Mouse (Mus musculus) erythroblast, embryonic 14.5 days (primary cell): ENCODE measurements around the gene Kdm4c. TPM values are rescaled to one million over a fixed set of nuclear protein-coding genes. Genes with fewer than 3 reads are reported as not detected.

Experiments used
- H3K27me3 ChIP-seq: 2 replicates; pipeline ENCODE4 v1.6.1; 2012; ENCODE audit warnings: inconsistent platforms; ENCODE audit not compliant: control insufficient read depth
- H3K36me3 ChIP-seq: 2 replicates; pipeline ENCODE4 v1.6.1; 2012; ENCODE audit warnings: mild to moderate bottlenecking, inconsistent platforms; ENCODE audit not compliant: control insufficient read depth
- H3K4me1 ChIP-seq: 2 replicates; pipeline ENCODE4 v1.6.1; 2012; ENCODE audit warnings: inconsistent platforms; ENCODE audit not compliant: control insufficient read depth
- H3K4me3 ChIP-seq: replicated peaks from 2 replicates; pipeline ENCODE3; 2012; ENCODE audit warnings: moderate library complexity, mild to moderate bottlenecking, inconsistent platforms
- H3K9me3 ChIP-seq: 2 replicates; pipeline ENCODE4 v1.6.1; 2012; ENCODE audit warnings: low read length, inconsistent platforms, mixed read lengths; ENCODE audit not compliant: control insufficient read depth
- GATA1 ChIP-seq: IDR thresholded peaks from 2 replicates; pipeline ENCODE4 v1.6.1; 2012; ENCODE audit warnings: low read length, inconsistent platforms, mixed read lengths
- TAL1 ChIP-seq: IDR thresholded peaks from 3 replicates; pipeline ENCODE4 v1.6.1; 2012; ENCODE audit warnings: low read length, inconsistent platforms, mixed read lengths
- polyA plus RNA-seq: library from polyadenylated mRNA; stranded (reverse); fragments of >175 nt; gene quantifications from 2 replicates; pipeline ENCODE4 v1.2.3, GENCODE M21; 2012

Gene Kdm4c
- polyA plus RNA-seq, 1 experiment = 0.02 TPM

- H3K9me3 ChIP-seq = no peaks in the 10 kb centered on the region
- H3K4me3 ChIP-seq = peak overlapping the region; percentile 97
- peaks cover 30% of the 10 kb centered on the region for H3K4me1 ChIP-seq
- no peak for TF ChIP-seq GATA1
- TF ChIP-seq TAL1 = no peak
- H3K27me3 ChIP-seq = no peaks in the 10 kb centered on the region
- H3K36me3 ChIP-seq = no peaks in the 10 kb centered on the region
Measured at GRCm38 (mm10) chr4:74252245-74253105, 10.2 kb downstream of the Kdm4c start.

DNA sequence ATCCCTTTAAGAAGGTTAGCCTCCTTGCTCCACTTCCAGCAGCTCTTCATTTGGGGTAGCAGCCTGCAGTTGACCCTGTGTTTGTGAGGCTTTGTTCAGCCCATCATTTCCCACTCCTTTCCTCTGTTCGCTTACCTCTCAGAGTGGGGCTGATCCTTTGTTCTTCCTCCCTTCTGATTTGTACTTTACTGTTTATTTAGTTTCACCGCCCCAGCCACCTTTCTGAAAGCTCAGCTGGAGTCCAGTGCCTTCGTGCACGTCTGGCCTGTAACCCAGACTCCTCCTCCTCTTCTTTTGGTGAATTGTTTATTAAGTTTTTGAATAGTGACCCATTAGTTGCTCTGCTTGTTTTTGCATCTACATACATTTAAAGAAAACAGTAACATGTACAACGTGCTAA, 15.6 kb downstream of the Kdm4c start:
- H3K36me3 ChIP-seq = no peaks in the 10 kb centered on the region
- H3K4me1 ChIP-seq = peaks cover 29% of the 10 kb centered on the region
- H3K27me3 ChIP-seq = no peaks in the 10 kb centered on the region
- H3K4me3 ChIP-seq = no peak overlapping the region
- TF ChIP-seq GATA1 = no peak
- TF ChIP-seq TAL1 = no peak
- H3K9me3 ChIP-seq = no peaks in the 10 kb centered on the region

GRCm38 (mm10) chr4:74258538-74258937, 16.2 kb downstream of the Kdm4c start:
- Histone ChIP-seq H3K27me3 (no peaks in the 10 kb centered on the region), H3K9me3 (no peaks in the 10 kb centered on the region), H3K36me3 (no peaks in the 10 kb centered on the region), H3K4me3 (no peak overlapping the region), H3K4me1 (peaks cover 26% of the 10 kb centered on the region)
- TF ChIP-seq GATA1 (no peak), TAL1 (no peak)

DNA sequence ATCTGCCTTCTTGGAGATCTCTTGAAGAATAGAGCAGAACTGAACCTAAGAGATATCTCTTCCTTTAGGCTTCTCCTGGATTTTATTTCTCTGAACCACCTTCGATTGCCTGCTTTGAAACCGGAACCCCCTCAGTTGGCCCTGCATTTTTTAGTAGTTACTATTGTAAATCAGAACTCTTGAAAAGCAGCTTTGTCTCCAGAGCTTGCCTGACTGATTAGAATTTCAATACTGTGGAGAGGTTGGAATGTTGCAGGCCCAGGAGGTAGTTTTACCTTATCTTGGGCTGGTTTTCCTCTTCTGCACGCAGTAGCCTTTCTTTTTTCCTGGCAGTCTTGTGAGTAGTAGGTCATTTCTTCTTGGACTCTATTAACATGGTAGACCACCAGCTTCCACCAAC, 17.0 kb downstream of the Kdm4c start:
- Histone ChIP-seq H3K4me1 (peaks cover 22% of the 10 kb centered on the region), H3K4me3 (no peak overlapping the region), H3K36me3 (peaks cover 3% of the 10 kb centered on the region), H3K27me3 (no peaks in the 10 kb centered on the region), H3K9me3 (no peaks in the 10 kb centered on the region)
- no peak for TF ChIP-seq GATA1
- TF ChIP-seq TAL1 = no peak

GRCm38 (mm10) chr4:74261879-74262278, 19.6 kb downstream of the Kdm4c start:
- Histone ChIP-seq H3K4me3 (no peak overlapping the region), H3K9me3 (no peaks in the 10 kb centered on the region), H3K27me3 (no peaks in the 10 kb centered on the region), H3K36me3 (peaks cover 7% of the 10 kb centered on the region), H3K4me1 (peaks cover 15% of the 10 kb centered on the region)
- no peak for TF ChIP-seq GATA1
- TF ChIP-seq TAL1 = no peak

DNA sequence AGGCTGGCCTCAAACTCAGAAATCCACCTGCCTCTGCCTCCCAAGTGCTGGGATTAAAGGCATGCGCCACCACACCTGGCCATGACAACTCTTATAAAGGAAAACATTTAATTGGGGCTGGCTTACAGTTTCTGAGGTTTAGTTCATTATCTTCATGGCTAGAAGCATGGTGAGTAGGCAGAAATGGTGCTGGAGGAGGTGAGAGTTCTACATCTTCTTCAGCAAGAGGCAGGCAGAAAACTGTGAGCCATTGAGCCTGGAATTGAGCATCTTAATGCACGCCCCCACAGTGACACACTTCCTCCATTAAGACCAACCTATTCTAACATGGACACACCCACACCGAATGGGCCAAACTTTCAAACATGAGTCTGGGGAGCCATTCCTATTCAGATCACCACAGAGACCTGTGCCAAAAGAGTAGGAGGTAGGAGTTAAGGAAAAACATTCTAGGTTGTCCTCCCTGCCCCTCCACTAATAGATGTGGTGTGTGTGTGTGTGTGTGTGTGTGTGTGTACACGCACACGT, 22.2 kb downstream of the Kdm4c start:
- no peaks in the 10 kb centered on the region for H3K9me3 ChIP-seq
- TF ChIP-seq TAL1 (no peak), GATA1 (no peak)
- H3K4me1 ChIP-seq = peaks cover 9% of the 10 kb centered on the region
- no peak overlapping the region for H3K4me3 ChIP-seq
- no peaks in the 10 kb centered on the region for H3K27me3 ChIP-seq
- H3K36me3 ChIP-seq = peaks cover 7% of the 10 kb centered on the region

GRCm38 (mm10) chr4:74271180-74271579, 28.9 kb downstream of the Kdm4c start:
- H3K36me3 ChIP-seq = peaks cover 10% of the 10 kb centered on the region
- no peak overlapping the region for H3K4me3 ChIP-seq

GRCm38 (mm10) chr4:74277486-74277885, 35.2 kb downstream of the Kdm4c start:
- TF ChIP-seq GATA1 (no peak), TAL1 (no peak)
- H3K4me3 ChIP-seq = no peak overlapping the region
- peaks cover 6% of the 10 kb centered on the region; the same call in 1 of the 2 replicates for H3K36me3 ChIP-seq
- H3K27me3 ChIP-seq = no peaks in the 10 kb centered on the region
- peaks cover 7% of the 10 kb centered on the region for H3K4me1 ChIP-seq
- H3K9me3 ChIP-seq = no peaks in the 10 kb centered on the region

More at GRCm38 (mm10) chr4:74271180-74271579, 28.9 kb downstream of the Kdm4c start:
- H3K27me3 ChIP-seq = no peaks in the 10 kb centered on the region
- no peaks in the 10 kb centered on the region for H3K9me3 ChIP-seq
- TF ChIP-seq GATA1 (no peak), TAL1 (no peak)
- H3K4me1 ChIP-seq = no peaks in the 10 kb centered on the region

DNA sequence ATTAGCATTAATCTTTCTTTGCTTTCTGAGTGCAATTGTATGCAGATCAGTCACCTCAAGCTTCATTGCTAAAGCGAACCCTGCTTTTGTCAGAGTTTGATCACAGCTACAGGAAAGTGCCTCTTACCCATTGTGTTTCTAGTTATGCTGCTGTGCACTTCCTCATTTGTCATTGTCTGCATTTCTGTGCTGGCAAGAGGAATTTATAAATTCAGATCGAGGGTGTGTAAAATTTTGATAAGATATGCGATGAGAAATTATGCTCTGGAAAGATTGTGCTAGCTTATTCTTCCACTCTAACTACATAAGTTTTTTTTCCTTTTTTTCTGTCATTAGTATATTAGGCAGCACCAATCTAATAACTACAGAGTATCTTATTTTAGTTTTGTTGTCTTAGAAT, 37.9 kb downstream of the Kdm4c start:
- H3K27me3 ChIP-seq = no peaks in the 10 kb centered on the region
- peaks cover 7% of the 10 kb centered on the region for H3K4me1 ChIP-seq
- H3K9me3 ChIP-seq = no peaks in the 10 kb centered on the region
- peaks cover 7% of the 10 kb centered on the region for H3K36me3 ChIP-seq
- no peak for TF ChIP-seq GATA1
- no peak for TF ChIP-seq TAL1
- H3K4me3 ChIP-seq = no peak overlapping the region
